Mouse (Mus musculus) layer of hippocampus, adult 2 months (tissue): Measurements from ENCODE around the gene Pdk4. TPM values are rescaled to one million over a fixed set of nuclear protein-coding genes. Genes with fewer than 3 reads are reported as not detected.

ENCODE experiments used
- DNase-seq, 2 experiments: peaks; one replicate each; pipeline ENCODE4 v3.0.0; 2022; ENCODE audit warnings: low spot score in 2 of 2
- H3K27ac ChIP-seq: fragments of 200-600 bp; 2 replicates; pipeline ENCODE4 v1.8.1; 2022
- H3K4me3 ChIP-seq: fragments of 200-600 bp; 2 replicates; pipeline ENCODE4 v1.8.1; 2022; ENCODE audit warnings: mild to moderate bottlenecking
- CTCF ChIP-seq: fragments of 200-600 bp; conservative IDR thresholded peaks from 2 replicates; pipeline ENCODE4 v1.8.1; 2022; ENCODE audit warnings: antibody characterized with exemption, mild to moderate bottlenecking, moderate library complexity
- long read RNA-seq, 2 experiments: library from polyadenylated mRNA; stranded (forward); transcript quantifications; one replicate each; pipeline ENCODE4 v2.0.0; 2021; ENCODE audit warnings: borderline mapping rate in 2 of 2
- total RNA-seq, 2 experiments: library from RNA; stranded (reverse); gene quantifications; 2 replicates each; pipeline ENCODE4 v1.2.3; 2021

Pdk4 gene
- 10 to 100 TPM; 13.9 to 14.8 TPM for total RNA-seq
- long read RNA-seq, experiment 1, transcript Pdk4-201 (11 exons, 3,484 nt): major isoform, 9 of 13 reads
- long read RNA-seq, experiment 1, partial matches to known transcripts: 0 of 13 reads
- long read RNA-seq, experiment 1, other reads (novel, unspliced or antisense): 4 of 13 reads
- long read RNA-seq, experiment 2, transcript Pdk4-201 (11 exons, 3,484 nt): major isoform, 13 of 15 reads
- long read RNA-seq, experiment 2, partial matches to known transcripts: 1 of 15 reads
- long read RNA-seq, experiment 2, other reads (novel, unspliced or antisense): 1 of 15 reads

DNA sequence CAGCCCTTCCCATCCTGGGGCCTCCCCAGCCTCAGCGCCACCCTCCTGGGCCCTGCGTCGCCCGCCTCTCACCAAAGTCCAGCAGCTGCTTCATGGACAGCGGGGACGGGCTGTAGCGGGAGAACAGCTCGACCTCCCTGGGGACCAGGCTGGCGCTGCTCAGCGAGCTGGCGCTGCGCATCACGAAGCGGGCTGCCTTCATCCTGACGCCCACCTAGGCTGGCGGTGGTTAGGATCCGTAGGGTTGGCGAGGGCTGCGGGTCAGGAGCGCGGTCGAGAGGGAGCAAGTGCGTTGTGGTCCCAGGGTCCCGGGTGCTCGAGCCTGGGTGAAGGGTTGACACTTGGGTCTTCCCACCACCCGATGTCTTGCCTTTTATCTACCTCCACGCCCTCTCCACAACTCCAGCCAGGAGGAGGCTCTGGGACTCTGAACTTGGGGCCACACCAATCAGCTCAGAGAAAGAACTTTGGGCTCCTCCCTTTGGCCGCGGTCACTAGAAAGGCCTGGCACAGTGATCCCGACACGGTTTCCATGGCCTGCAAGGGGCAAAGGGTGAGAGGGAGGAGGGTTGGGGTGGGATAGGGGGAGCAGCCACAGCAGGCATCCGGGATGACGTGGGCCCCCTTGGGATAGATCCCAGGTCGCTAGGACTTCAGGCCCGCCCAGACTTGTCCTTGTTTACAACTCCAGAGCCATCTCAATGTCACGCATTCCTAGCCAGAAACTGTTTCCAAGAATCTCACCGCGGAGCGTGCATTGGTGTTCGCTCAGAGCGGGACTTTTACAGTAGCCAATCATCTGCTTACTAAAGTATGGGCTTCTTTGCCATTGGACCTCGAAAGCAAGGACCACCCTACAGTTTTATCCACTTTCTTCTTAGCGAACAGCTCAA, at the start of gene Pdk4:
Gene Pdk4, minus strand, starts transcription at position 349 of the 893 bp plus-strand sequence.
- Histone ChIP-seq H3K4me3 (peak within 1 kb of the TSS; percentile 61), H3K27ac (peak within 1 kb of the TSS; percentile 88)
- DNase-seq: peak; percentile 54 to 65
- TF ChIP-seq CTCF: no peak

DNA sequence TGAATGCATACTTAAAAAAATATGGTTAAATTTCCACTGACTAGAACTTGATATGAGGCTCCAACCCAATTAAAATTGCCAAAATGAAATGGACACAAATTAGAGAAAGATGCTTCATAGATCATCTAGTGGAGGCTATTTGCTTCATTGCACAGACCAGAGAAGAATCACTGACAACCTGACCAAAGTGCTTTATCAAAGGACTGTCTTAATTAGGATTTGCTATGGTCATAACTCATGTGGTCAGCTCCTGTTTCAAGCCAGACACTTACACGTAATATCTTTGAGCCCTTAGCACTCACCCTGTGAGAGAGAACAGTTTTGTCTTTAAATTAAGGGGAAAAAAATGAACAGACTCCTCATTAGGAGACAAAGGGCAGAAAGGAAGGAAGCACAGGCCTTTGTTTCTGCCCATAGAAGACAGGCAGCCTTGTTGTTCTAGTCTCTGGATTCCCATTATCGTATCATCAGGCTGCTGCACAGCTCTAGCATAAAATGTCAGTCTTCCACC, 41.8 kb upstream of the Pdk4 start:
- H3K27ac ChIP-seq: no peak overlapping the region
- H3K4me3 ChIP-seq: no peak overlapping the region
- TF ChIP-seq CTCF: no peak
- no peak for DNase-seq

DNA sequence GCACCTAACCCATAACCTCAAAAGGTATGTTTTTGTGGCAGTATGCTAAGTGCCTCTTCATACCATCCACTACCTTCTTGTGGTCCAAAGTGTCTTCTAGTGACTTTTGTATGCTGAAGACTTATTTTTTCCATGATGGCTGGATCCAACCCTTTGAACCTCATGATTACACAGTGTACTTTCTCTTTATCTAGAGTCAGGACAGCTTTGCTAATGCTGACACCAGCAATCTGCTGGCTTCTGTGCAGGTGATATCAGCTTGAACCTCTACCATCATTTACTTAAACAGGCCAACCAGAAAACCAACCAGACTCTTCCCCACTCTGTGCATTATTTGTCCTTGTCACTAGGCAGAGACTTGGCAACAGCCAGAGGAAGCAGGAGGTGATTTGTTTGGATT, 39.6 kb upstream of the Pdk4 start:
- no peak overlapping the region for H3K4me3 ChIP-seq
- TF ChIP-seq CTCF: no peak
- DNase-seq: no peak
- no peak overlapping the region for H3K27ac ChIP-seq

DNA sequence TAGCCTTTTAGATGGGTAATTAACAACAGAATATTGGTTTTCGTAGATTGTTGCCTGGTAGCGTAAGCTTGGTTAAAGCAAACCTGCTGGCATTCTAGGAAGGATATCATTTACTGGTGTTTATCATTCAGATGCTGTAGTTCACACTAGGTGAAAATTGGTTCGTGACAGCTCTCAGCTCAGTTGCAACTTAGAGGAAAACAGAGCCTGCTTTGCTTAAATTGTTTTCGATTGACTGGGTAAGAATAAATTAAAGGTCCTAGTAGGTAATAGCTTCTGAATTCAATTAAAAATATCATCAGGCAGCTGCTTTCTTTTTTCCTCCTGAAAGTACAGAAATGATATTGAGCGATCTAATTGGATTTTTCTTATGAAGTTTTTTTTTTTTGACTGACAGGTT, 21.0 kb upstream of the Pdk4 start:
- DNase-seq: no peak
- no peak overlapping the region for H3K4me3 ChIP-seq
- no peak for TF ChIP-seq CTCF
- H3K27ac ChIP-seq: no peak overlapping the region

DNA sequence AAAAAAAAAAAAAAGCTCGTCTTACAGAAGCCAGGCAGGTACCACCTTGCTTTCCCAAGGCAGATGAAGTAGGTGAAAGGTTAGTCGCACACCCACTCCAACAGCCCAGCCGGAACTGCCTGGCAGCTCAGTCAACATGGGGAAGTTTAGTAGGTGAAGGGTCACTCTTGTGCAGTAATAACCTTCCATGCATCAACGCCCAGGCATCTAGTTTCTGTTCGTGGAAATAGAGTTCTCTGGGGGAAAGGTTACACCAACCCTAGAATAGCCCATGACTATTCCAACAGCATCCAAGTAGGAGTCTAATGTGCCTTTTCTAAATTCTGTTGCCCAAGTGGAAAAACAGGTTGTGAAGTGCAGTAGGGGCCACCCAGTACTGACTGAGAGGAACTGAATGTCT, 13.6 kb upstream of the Pdk4 start:
- TF ChIP-seq CTCF: no peak
- Histone ChIP-seq H3K4me3 (no peak overlapping the region), H3K27ac (peak overlapping the region; percentile 55; the same call in 1 of the 2 replicates)
- no peak for DNase-seq

DNA sequence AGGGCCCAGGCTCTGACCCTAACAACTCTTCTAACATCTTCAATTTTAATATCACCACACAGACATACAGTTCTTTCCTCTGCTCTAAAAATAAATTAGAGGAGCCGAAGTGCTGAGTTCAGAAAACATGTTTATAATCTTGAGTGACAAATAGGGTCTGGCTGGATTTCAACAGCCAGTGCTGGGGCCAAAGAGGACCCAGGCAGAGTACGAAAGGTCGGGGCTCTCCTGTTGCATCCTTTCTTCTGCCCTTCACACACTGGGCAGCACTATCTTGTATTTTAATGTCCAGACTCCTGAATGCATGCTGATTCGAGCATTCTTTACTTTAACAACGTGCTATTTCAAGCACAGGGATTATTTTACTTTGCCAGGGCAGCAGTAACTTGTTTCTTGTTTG, 13.2 kb upstream of the Pdk4 start:
- H3K4me3 ChIP-seq: no peak overlapping the region
- TF ChIP-seq CTCF: no peak
- peak overlapping the region; percentile 39; the same call in 1 of the 2 replicates for H3K27ac ChIP-seq
- no peak for DNase-seq

DNA sequence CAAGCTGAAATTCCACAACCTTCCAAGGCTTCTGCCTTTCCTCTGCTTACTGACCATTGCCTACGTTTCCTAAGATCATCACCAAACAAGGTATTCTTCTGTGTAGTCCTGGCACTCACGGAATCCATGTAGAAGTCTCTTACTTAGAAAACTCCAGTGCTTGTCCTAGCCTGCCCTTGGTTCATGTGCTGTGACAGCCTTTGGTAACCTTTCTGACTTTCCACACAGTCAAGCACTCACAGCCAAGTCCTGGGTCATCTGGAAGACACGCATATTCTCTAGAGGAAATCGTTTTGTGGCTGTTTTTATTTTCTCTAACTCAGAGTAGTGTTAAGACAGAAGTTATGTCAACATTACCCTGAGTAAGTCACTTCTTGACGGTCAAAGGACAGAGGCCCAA, 11.7 kb upstream of the Pdk4 start:
- TF ChIP-seq CTCF: no peak

DNA sequence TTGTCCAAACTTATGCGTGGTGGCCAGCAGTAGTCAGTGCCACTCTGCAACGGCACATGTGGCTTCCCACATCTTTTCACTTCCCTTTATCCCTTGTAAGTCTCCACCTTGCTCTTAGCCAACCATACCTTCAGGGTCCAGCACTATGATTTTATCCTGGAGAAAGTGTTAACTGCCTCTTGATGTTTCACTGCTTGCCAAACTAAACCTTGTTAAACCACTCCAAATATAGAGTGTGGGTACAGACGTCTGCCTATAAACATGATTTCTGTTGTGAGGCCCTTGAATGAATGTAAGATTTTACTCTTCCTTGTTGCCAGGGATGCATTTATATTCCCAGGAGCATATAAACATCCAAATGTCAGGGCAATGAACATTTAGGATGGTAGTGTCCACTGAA, 10.2 kb upstream of the Pdk4 start:
- no peak overlapping the region for H3K4me3 ChIP-seq
- DNase-seq: no peak
- TF ChIP-seq CTCF: no peak
- H3K27ac ChIP-seq: no peak overlapping the region

More for the DNA sequence above, 11.7 kb upstream of the Pdk4 start:
- no peak for DNase-seq
- no peak overlapping the region for H3K4me3 ChIP-seq
- no peak overlapping the region for H3K27ac ChIP-seq

DNA sequence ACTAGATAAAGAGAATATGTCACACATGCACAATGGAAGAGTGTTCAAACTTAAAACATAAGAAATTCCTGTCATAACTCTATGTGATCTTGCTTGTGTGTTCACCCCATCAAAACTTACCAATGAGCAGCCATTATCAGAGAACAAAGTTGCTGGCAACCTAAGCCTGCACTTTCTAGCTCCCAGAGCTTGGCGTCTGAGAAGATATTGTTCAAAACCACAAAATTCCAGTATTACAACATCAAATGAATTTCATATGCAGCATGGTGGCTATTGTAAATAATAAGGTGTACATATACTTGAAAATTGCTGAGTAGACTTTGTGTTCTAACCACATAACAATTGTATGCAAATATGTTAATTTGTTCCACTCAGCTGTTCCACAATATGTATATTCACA, 6.7 kb upstream of the Pdk4 start:
- no peak overlapping the region for H3K4me3 ChIP-seq
- no peak for TF ChIP-seq CTCF
- DNase-seq: no peak
- no peak overlapping the region for H3K27ac ChIP-seq

DNA sequence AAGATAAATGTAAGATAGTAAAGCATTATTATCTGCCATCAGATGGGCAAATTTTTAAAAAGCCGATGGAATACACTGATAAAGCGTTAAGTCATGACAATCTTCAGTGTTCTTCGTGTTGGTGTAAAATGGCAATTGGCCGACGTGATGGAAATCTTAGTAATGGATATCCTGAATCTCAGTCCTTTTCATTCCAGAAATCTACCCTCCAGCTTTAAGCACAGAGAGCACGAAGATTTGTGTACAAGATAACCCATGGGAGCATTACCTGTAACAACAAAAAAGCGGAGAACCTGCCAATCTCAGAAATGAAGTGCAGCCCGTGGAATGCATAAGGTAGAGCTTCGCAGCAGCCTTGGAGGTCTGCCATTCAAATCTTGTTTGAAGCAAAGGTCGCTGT, 5.4 kb upstream of the Pdk4 start:
- Histone ChIP-seq H3K27ac (no peak overlapping the region), H3K4me3 (no peak overlapping the region)
- TF ChIP-seq CTCF: no peak
- no peak for DNase-seq

DNA sequence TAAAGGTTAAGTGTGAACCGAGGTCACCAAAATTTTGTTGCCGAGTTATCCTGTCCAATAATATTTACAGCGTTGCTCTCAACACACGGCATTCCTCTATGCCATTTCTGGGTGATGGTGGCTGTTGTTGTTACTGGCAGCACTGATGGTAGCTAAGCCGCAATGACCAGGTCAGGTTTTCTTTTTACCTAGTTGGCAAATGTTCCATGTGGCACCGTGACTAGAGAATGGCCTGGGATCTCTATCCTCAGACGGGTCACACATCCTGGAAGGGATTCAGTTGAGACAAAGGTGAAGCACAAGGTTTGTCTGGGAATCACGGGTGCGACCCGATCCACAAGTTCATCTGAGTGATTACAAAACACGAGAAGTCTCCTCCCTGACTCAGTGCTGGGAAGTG, 2.6 kb upstream of the Pdk4 start:
- Histone ChIP-seq H3K4me3 (no peak overlapping the region), H3K27ac (no peak overlapping the region)
- no peak for TF ChIP-seq CTCF
- DNase-seq: no peak

DNA sequence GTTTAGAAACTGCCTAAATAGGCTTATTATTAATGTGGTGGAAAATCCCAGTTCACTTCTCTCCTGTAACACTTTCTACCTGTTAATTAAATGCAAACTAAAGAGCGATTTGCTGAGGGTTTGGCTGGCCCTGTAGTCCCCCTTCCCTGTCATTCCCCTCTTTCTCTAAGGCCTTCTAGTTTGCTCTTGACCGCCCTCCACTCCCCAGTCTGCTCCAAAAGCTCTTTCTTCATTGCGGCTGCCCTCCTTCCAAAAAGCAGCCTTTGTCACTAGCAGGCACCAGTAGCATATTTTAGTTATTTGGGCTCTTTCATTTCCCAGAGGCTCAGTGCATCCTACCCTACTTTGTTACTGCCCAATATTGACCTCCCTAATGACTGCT, 736 bp upstream of the Pdk4 start:
- no peak for TF ChIP-seq CTCF
- peak in 1 of 2 experiments; percentile 1 for DNase-seq
- H3K27ac ChIP-seq: peak overlapping the region; percentile 88
- H3K4me3 ChIP-seq: peak overlapping the region; percentile 61

DNA sequence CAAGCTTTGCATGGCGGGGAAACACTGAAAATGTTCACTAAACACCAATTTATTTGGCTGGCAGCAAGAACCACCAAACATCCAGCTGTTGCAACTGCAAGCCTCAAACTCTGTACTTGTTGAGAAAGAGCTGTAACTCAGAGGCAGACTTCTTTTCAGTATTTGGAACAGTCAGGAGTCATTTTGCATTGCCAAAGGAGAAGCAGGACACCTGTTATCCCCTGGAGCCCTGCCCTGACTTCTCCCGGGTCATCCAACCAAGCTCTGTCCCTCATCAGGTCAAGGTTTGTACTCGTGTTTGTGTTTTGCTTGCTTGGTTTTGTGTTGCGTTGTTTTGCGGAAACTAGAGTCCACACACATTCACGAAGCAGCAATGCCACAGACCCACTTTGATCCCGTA, 11.1 kb downstream of the Pdk4 start:
- Histone ChIP-seq H3K4me3 (no peak overlapping the region), H3K27ac (no peak overlapping the region)
- DNase-seq: no peak
- no peak for TF ChIP-seq CTCF

DNA sequence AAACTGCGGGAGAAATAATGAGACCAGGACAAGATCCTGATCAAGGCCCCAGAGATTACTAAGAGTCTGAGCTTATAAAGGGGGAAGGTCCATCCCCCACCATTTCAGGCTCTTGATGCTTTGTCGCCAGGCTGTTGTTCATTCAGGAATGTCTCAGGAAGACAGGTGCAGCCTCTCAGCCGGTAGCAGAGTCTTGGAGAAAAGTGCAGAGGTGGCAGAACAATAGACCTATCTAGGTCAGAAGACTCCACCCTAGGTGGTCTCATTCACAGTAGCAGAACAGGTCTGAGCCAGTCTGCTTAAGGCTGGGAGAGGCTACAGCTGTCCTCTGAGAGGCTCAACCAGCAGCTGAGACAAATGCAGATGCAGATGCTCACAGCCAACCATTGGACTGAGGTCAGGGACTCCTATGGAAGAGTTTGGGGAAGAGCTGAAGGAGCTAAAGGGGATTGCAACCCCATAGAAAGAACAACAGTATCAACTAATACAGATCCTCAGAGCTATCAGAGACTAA, 13.8 kb downstream of the Pdk4 start:
- DNase-seq: no peak
- Histone ChIP-seq H3K27ac (no peak overlapping the region), H3K4me3 (no peak overlapping the region)
- no peak for TF ChIP-seq CTCF
